Mouse (Mus musculus) myocyte (in vitro differentiated cells): Measurements from ENCODE around the gene Csnk1d.

Experiments
- MYOD1 ChIP-seq, 3 experiments: IDR thresholded peaks; one replicate each; pipeline ENCODE4 v1.6.1; 2011; ENCODE audit warnings: control low read depth in 2 of 3, low read depth in 2 of 3, mild to moderate bottlenecking in 2 of 3, moderate library complexity in 1 of 3; ENCODE audit not compliant: insufficient read length in 2 of 3, control insufficient read depth in 1 of 3
- POLR2A ChIP-seq: IDR thresholded peaks from one replicate; pipeline ENCODE4 v1.6.1; 2011; ENCODE audit warnings: low read depth, mild to moderate bottlenecking, control low read depth, moderate library complexity; ENCODE audit not compliant: insufficient read length
- POLR2AphosphoS2 ChIP-seq: IDR thresholded peaks from one replicate; pipeline ENCODE4 v1.6.1; 2011; ENCODE audit warnings: low read depth, control low read depth; ENCODE audit not compliant: insufficient read length
- SRF ChIP-seq: IDR thresholded peaks from one replicate; pipeline ENCODE4 v1.6.1; 2011; ENCODE audit warnings: low read depth; ENCODE audit not compliant: control insufficient read depth, insufficient read length
- TCF3 ChIP-seq: IDR thresholded peaks from one replicate; pipeline ENCODE4 v1.6.1; 2011; ENCODE audit warnings: low read depth, control low read depth; ENCODE audit not compliant: insufficient read length

DNA sequence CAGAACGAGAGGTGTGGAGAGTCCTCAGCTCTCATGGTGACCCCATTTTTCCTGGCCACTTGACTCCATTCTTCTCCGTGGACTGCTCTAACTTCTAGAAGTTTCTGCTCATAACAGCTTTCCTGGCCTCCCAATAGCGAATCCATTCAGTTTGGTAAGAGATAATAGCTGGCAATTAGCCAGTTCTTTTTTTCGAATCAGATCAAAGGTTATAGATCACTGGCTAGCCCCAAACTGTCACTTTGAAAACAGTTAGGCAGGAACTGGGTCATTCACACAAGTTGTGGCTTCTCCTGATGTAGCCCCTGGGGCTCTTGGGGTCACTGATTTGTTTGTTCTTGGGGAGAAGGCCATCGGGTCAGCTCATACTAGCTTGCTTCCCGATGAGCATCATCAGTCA, 3.6 kb upstream of the Csnk1d start:
- no peak for TF ChIP-seq TCF3
- TF ChIP-seq POLR2A, result no peak
- no peak for TF ChIP-seq SRF
- TF ChIP-seq MYOD1 (IDR thresholded peaks at IDR 0.05; ENCODE audit: control insufficient read depth in 1 of 3, insufficient read length in 2 of 3, low read depth in 2 of 3), result no peak
- TF ChIP-seq POLR2AphosphoS2, result no peak
